Mouse (Mus musculus): ENCODE results near the gene Zfp398. TPM values are rescaled to one million over a fixed set of nuclear protein-coding genes. Genes with fewer than 3 reads are reported as not detected.

Gene Zfp398
- 7.5 and 9.3 TPM in 2 replicates for polyA plus RNA-seq (2012; rRNA removed)

GRCm38 (mm10) chr6:47835482-47835983 is at the start of gene Zfp398:
TSS of gene Zfp398 (plus strand) at chr6:47835661.

GRCm38 (mm10) chr6:47813257-47813878 is 22.1 kb upstream of the Zfp398 start, which contains the start of gene Pdia4:
TSS of gene Pdia4 (minus strand) at chr6:47813430.

GRCm38 (mm10) chr6:47830104-47831078 is 5.1 kb upstream of the Zfp398 start, which contains the start of gene Zfp786:
TSS of gene Zfp786 (minus strand) at chr6:47830867.

GRCm38 (mm10) chr6:47877058-47877457 is 41.6 kb downstream of the Zfp398 start, which contains the start of gene Zfp282:
TSS of gene Zfp282 (plus strand) at chr6:47877204.

GRCm38 (mm10) chr6:47920447-47921340 is 85.2 kb downstream of the Zfp398 start, which contains the start of gene Zfp212:
TSS of gene Zfp212 (plus strand) at chr6:47920476.

Other genes with a start within 250 kb of the Zfp398 start
- 4.6 and 5.1 TPM in 2 replicates for gene Ezh2, start 240.3 kb upstream of the Zfp398 start, polyA plus RNA-seq (2012; rRNA removed)
- 23.6 and 29.1 TPM in 2 replicates for gene Pdia4, start 22.2 kb upstream of the Zfp398 start, polyA plus RNA-seq (2012; rRNA removed)
- gene Zfp786, start 4.8 kb upstream of the Zfp398 start, polyA plus RNA-seq (2012; rRNA removed): 0.30 and 0.47 TPM in 2 replicates
- 8.5 and 9.9 TPM in 2 replicates for gene Zfp282, start 41.5 kb downstream of the Zfp398 start, polyA plus RNA-seq (2012; rRNA removed)
- 8.6 and 10.0 TPM in 2 replicates for gene Zfp212, start 84.8 kb downstream of the Zfp398 start, polyA plus RNA-seq (2012; rRNA removed)
- 10.7 and 11.0 TPM in 2 replicates for gene Zfp956, start 117.7 kb downstream of the Zfp398 start, polyA plus RNA-seq (2012; rRNA removed)
- gene Zfp777, start 213.2 kb downstream of the Zfp398 start, polyA plus RNA-seq (2012; rRNA removed): 21.7 and 25.3 TPM in 2 replicates

Measured in colon, adult 2 months (tissue).